Mouse (Mus musculus): ENCODE data around the gene Uck2.

Uck2 gene

DNA sequence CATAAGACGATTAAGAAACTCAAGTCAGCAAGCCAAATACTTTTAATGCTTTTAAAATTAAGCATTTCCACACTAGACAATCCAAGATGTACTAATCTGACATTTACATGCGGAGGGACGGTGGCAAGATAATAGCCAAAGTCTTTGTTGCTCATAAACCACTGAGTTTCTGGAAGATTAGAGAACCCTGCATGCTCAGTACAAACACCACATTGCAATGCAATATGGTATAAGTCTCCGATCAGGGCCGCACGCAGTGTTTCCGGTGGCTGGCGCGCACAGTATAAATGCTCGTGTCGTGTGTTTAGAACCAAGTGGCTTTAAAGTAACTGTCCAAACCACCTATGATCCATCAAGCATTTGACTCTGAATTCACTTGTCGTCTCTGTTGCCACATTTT is 31.5 kb downstream of the Uck2 start:
- DNase-seq (ENCODE audit: low spot score): no peak

DNA sequence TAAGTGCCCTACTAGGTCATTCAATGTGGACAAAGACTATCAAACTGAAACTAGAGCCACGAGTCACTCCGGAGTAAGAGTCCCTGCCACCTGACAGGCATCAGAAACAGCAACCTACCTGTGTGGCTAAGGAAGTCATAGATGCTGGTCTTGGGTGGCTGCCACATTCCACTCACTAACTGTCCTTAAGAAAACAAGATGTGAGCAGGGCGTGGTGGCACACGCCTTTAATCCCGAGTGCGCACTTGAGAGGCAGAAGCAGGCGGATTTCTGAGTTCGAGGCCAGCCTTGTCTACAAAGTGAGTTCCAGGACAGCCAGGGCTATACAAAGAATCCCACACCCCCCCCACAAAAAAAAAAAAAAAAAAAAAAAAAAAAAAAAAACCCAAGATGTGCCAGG is 35.2 kb downstream of the Uck2 start:
- DNase-seq (ENCODE audit: low spot score): no peak

DNA sequence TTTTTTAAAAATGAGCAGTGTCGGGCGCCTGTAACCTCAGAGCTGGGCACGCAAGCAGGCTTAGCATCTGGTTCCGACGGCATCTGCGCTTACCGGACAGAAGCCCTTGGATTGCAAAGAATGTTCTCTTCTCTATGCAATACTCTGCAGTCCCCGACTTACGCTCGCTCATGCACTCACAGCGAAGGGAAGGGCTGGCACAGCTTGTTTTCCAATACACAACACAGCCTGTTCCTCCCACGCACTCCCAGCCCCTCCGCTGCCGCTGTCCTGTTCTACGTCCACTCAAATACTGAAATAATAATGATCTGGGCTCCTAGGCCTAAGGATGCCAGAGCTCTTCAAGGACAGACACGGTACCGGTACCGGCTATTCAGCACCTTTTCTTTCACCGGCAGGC is 35.9 kb downstream of the Uck2 start:
- no peak for DNase-seq (ENCODE audit: low spot score)

DNA sequence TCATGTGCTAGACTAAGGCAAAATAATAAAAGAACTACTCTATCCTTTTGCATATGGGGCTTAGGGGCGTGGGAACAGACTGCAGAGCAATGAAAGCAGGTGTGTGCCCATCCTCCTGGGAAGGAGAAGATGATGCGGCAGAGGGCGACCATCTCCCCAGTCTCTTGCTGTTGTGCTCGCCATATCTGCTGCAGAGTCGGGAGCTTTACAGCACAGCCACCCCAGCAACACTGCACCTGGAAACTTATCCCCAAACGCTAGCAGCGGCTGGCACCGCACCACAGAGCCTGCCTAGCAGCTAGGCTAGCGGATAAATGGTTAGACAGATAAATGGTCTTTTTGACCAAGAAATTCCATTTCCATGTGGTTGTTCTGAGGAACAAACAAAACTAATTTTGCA is 37.2 kb downstream of the Uck2 start:
- DNase-seq (ENCODE audit: low spot score): no peak

DNA sequence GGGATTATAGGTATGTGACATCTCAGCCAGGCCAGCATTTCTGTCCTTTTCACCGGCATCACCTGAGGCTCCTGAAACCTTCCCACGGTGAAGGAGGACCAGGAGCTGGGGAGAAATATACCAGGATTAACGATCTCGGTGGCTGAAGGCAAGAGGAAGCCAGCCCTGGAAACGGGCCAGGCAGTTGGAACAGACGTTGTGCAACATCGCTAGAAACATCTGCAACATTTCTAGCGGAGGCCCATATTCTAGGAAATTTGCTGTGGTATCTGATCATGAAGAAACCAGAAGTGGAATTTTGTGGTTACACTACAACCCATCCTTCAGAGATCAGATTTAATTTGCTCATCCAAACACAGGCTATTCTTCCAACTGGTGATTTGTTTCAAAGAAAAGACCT is 38.1 kb downstream of the Uck2 start:
- DNase-seq (ENCODE audit: low spot score): peak; percentile 85

DNA sequence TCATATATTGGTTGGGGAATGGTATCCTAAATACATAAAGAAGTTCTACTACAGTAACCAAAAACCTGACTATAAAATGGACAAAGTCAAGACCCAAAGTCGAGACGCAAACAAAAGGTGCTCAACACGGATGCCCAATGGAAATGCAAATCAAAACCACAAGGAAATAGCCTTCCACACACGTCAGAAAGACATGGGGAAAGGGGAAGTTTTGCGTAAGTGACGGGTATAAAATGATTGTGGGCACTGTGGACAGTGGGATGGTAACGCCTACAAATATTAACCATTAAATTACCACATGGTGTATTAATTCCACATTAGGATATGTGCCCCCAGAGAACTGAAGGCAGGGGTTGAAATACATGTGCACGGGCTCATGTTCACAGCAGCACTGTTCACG is 38.8 kb downstream of the Uck2 start:
- no peak for DNase-seq (ENCODE audit: low spot score)

DNA sequence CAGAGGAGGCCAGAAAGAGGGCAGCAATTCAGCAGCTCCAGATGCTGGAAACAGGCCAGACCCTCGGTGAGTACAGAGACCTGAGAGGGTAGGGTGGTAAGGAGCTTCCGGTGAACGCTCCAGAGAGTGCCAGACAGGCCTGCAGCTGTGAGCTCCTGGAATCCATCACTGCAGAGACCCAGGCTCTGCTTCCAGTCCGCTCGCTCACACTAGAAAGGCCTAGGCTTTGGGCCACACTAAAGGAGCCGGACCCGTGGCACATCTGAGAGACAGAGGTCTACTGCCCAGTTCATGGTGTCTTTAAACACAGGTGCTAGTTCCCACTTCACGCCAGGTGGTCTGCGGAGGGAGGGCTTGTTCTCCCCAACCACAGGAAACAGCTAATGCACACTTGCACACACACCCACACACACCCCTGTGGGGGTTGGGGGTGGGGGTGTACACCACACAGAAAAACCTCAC is 39.9 kb downstream of the Uck2 start:
- no peak for DNase-seq (ENCODE audit: low spot score)

DNA sequence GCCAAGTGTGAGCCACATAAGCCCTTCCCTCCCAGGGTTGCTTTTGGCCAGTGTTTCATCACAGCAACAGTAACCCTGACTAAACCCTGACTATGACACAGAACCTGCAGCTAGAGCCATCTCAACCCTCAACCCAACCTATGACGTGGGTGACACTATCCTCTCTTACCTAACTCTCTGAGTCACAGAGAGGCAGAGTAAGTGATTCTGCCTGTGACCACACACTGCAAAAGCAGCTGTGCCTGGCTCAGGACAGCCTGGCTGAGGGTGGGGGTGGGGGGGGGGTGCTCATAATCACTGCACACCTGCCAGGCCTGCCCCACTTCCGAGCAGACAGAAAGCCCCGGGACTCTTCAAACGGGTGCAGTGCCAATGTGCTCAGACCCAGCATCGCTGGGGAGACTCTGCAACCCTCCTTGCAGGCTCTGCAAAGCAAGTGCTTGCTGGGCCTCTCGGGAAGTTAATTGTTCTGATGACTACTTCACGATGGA is 42.9 kb downstream of the Uck2 start:
- DNase-seq (ENCODE audit: low spot score): no peak

DNA sequence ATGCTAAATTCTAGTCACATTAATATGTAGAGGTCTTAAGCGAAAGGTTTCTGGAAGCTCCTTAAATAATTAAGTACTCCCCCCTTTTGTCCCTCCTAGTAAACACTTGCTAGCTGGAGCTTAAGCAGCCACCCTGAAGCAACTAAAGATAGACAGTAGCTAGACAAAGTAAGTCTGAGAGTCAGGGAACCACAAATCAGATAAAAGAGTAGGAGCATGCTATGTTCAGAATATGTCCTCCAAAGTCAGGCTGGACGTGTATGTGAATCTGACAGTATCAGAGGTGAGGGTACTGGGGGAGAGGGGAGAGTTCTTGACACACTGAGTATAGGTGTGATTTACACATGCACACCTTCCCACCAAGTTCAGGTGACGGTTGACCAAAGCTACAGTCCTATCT is 43.6 kb downstream of the Uck2 start:
- DNase-seq (ENCODE audit: low spot score): no peak

DNA sequence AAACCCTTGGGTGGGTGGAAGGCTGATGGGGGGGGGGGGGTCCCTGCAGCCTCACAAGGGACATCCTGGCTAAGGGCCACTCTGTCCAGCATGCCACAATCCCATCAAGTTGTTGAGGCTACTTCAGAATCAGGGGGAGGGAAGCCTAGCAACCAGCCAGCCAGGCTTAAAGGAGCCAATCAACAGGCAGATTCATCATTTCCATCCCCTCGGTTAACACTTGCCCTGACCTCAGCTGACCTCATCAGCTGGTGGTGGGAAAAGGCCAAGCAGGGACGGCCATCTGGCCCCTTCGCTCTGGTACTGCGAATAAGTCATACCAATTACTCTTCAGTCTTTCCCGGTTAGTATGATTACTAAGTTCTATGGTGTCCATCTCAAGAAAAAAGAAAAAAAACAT is 44.8 kb downstream of the Uck2 start:
- no peak for DNase-seq (ENCODE audit: low spot score)

DNA sequence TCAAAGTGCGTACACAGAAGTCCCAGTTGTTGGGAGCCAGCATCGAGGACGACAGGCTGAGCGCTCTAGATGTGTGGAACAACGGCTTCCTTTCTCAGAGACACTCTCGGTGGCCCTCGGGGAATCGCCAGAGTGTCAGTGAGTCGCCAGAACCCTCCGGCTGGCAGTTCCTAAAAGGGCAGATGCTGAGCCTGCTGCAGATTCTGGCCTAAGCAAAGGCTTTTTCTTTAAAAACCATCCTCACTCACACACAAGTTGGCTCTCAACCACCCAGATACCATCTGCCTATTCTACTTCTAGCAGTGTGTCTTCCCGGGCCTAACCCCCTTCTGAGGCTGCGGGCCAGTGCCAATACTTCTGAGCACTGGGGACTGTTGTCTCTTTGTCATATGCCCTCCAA is 45.2 kb downstream of the Uck2 start:
- no peak for DNase-seq (ENCODE audit: low spot score)

DNA sequence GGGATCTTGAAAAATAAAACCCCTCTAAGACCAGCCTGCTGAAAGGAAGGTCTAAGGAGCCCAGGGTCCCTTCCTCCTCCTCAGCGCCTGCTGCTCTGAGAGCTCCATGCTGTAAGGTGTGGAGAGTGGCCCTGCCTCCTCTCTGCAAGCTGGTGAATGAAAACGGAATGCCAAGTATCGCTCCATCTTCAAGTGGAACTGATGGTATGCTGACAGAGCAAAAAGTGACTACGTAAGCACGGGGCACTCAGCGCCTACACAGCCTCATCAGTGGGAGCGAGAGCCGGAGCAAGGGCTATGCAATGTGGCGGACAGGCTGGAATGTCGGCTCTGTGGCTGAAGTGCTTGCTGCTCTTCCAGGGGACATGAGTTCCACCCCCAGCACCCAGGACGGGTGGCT is 47.3 kb downstream of the Uck2 start:
- no peak for DNase-seq (ENCODE audit: low spot score)

DNA sequence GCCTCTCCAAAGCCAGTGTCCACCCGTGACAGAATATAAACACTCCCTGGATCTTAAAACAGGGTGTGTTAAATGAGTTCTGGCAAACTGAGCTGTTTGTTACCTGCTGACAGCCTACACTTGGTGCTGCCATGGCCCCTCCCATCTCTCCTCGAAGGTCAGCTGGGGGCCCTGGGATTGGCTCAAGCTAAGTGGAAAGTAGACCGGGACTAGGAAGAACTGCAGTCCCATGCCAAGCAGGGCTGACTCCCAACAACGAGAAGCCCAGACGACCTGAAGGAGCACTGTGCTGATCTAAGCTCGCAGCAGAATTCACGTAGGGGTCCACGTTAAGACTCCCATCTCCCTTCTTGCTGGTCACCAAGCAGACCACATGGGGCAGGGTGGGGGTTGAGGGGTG is 48.3 kb downstream of the Uck2 start:
- no peak for DNase-seq (ENCODE audit: low spot score)

DNA sequence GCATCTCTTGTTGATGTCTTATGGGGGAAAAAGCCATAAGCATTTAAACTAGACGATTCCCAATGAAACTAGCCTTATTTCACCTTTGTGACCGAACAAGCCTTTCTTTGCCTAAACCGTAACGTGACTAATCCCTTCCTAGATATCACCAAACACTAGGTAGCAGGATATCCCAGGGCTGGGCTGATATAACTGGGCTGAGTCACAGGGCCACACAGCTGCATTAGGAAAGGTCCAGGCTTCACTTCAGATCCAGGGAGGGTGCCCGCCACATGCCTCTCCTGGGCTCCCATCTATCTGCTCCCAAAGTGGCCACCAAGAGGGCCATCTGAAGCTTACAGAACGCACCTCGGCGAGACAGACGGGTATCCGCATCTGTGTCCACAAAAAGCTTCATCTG is 50.8 kb downstream of the Uck2 start:
- no peak for DNase-seq (ENCODE audit: low spot score)

DNA sequence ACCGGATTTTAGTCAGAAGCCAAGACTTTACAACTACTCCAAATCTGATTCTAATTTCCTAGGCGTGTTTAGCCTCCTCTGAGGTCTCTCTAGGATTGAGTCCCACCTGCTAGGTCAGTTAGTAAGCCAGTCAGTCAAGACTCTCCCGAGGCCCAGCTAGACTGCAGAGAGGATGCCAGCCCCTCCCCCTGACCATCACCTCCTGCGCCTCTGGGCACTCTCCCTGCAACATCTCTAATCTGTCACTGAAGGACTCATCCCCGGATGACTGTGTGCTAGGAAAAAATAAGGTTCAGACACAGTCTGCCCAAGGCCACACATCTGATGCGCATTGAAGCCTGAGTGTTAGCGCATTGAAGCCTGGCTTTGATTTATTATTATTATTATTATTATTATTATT is 52.2 kb downstream of the Uck2 start:
- no peak for DNase-seq (ENCODE audit: low spot score)

DNA sequence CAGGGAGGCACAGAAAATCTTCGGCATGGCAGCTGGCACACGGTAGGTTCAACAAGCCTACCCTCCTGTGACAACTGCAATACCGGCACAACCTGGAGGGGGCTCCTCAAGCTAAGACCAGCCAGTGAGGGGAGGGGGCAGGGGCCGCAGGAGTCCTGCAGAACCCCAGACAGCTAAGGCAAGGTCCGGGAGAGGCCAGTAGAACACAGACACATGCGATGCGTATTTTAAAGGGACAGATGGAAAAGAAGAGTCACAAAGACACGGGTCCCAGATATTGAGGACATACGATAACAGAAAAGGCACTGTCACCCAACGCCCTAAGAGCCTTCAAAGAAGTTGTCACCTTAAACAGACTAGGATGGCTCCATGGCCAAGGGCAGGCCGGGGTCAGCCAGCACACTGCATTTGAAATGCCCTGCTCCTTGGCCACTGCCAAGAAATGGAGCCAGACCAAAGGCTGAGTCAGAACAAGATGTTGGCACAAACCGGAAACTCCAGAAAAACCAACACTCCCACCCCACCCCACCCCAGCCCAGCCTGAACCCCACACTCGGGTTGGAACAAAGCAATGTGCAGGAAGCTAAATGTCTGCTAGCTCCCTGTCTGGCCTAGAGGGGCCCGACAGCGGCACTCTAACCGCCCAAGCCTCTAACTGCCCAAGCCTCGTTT is 53.4 kb downstream of the Uck2 start:
- DNase-seq (ENCODE audit: low spot score): peak; percentile 55

DNA sequence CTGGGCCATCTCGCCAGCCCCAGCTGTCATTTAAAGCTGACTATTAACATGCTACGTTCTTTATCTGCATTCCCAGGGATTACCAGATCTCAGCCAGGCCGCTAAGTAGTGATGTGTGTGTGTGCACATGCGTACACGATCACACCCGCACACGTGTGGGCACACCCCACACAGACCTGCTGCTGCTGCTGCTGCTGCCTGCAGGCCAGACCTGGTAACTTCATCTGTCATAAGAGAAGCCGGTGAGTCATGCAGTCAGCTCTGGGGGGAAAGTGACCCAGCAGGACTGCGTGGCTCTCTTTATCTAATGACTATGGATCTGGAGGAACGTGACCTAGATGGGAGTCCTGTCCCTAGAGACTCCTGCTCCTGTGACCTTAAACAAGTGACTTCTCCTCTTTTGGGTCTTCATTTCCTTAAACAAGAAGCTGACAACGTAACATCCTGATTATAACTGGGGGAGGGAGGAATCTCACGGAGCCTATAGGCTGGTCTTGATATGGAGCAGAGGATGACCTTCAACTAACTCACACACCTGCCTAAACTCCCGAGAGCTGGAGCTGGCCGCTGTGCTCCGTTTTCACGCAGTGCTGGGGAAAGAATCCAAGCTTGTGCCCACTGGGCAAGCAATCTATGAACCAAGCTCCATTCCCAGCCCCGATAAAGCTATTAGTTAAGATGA is 54.0 kb downstream of the Uck2 start:
- no peak for DNase-seq (ENCODE audit: low spot score)

DNA sequence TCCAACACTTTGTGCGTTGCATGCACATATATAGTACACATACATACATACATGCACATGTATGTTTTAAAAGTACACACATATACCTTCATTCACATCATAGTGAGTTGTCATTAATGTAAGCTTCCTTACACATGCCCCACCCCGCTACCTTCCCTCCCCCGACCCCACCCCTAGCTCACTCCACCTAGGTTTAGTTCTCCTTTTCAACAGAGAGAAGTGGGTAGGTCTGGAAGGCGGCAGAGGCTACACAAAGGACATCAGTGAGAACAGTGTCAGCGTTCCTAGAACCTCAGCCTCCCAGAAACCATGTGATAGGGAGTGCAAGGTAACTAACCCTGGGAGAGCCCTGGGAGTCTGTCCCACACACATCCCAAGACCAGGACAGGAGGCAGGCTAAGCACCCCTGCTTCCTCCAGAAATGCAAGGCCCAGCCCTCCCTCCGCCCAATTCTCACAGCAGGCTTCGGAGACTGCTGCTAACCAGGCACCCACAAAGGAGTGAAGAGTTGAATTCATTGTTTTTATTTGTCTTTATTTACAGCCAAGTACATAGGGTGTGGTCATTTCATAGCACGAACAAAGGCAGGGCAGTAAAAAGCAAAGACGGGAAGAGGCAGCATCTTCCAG is 62.6 kb downstream of the Uck2 start:
- no peak for DNase-seq (ENCODE audit: low spot score)

DNA sequence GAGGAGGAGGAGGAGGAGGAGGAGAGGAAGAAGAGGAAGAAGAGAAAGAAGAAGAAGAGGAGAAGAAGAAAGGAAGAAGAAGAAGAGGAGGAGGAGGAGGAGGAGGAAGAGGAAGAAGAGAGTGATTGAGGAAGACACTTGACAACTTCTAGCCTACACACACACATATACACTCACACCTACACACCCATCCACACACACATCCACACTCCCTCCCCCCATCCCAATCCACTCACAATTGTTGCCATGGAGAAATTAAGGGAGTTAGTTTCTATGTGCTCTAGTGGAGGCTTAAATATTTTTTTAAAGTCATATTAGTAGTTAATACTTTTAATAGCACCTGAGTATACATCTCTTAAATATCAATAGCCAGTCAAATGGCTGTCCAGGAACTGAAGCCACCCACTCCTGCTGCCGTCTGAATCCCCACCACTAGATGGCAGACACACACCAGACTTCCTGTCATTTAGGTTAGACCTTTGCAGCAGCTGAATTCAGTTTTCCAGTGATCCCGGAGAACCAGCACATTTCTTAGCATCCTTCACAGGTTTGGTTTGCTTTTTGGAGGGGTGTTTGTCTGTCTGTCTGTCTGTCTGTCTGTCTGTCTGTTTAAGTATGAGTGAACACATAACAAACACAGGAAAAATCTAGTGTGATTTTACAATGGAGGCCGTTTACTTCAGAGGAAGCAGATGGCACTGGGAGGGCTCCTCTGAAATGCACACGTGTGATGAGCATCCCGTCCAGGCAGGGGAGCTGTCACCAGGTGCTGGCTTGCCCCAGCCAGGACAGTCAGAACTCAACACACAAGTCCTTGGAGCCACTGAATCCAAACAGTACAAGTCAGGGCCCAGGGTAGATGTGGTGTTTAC is 64.6 kb downstream of the Uck2 start:
- DNase-seq (ENCODE audit: low spot score): peak; percentile 86

DNA sequence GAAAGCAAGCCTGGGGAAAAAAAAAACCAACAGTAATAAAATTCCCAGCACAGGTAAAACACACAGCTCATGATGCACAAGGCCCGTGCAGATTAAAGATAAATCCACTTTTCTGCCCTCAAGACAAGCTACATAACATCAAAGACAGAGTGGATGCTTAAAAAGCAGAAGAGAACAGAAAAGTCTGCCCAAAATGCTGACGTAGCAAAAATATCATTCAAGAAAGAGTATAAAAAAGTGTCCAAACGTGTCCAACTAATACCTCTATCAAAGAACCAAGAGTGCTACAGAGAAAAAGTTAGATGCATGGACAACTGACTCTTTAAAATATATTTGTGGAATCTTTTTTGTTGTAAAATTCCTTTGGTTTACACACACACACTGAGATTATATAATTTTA is 69.7 kb downstream of the Uck2 start:
- no peak for DNase-seq (ENCODE audit: low spot score)

DNA sequence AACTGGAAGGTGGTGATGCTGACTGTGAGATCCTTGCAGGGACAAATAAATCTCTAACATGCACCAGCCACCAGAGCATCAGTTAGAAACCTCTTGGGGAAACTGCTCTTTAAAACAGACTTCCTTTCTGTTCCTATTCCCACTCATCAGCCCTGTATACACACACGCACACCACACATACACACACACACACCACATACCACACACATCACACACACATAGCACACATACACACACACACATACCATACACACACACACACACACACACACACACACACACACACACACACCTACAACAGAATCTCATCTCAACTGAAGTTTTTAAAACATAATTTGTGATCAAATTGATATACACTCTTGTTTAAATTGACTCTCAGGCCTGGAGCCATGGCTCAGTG is 72.4 kb downstream of the Uck2 start:
- no peak for DNase-seq (ENCODE audit: low spot score)

DNA sequence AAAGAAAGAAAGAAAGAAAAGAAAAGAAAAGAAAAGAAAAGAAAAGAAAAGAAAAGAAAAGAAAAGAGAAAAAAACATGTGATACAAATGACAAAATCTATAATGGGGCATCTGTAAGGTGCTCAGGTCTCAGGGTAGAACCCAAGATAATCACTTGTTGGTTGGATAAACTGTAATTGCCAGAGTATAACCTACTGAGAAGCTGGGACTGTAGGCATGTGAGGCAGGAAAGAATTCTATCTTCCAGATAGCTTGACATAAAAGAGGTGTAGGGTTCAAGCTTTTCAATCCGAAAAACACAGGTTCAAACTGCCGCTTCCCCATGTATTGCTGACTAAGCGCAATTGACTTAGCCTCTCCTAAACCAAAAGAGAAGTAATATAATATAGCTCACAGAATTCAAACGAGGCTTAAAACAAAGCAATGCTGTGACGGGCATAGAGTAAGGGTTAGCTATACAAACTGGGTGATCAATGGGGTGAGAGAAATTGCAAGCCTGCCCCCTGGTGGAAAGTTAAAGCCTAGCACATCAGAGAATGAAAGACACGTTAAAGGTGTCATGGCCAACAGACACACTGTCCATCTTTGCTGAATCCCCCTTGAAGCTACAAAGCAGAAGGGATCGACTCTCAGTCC is 73.0 kb downstream of the Uck2 start:
- DNase-seq (ENCODE audit: low spot score): peak; percentile 58

Data from urinary bladder, postnatal 14 days (tissue).